Mouse (Mus musculus) thymus, postnatal 0 days (tissue): ENCODE data around the gene Hist1h4f. TPM values are rescaled to one million over a fixed set of nuclear protein-coding genes. Genes with fewer than 3 reads are reported as not detected.

Source experiments
- DNase-seq: peaks from one replicate; pipeline ENCODE4 v3.0.0-alpha.2; 2015; ENCODE audit warnings: low spot score
- microRNA-seq: library from miRNA; unstranded; fragments of <30 nt; microRNA quantifications from one replicate; pipeline ENCODE4, GENCODE M21; 2016; ENCODE audit warnings: borderline number of aligned reads
- polyA plus RNA-seq: library from polyadenylated mRNA; unstranded; fragments of >200 nt; fragmentation: Nextera tagmentation; extraction: Ambion mirVana; gene quantifications from 2 replicates; pipeline ENCODE4 v1.2.1, GENCODE M21; 2015

Gene Hist1h4f
- polyA plus RNA-seq, 1 experiment from 2014 or later = 17.7 TPM

- DNase-seq = peak; percentile 90
Measured at GRCm38 (mm10) chr13:23516822-23517602, 34.4 kb downstream of the Hist1h4f start.

GRCm38 (mm10) chr13:23515826-23516620 is 35.4 kb downstream of the Hist1h4f start:
- peak; percentile 3 for DNase-seq

- no peak for DNase-seq
Measured at GRCm38 (mm10) chr13:23515281-23515680, 36.2 kb downstream of the Hist1h4f start.

GRCm38 (mm10) chr13:23513517-23513916 is 37.9 kb downstream of the Hist1h4f start:
- DNase-seq = no peak

GRCm38 (mm10) chr13:23510127-23510526 is 41.3 kb downstream of the Hist1h4f start:
- DNase-seq = no peak

GRCm38 (mm10) chr13:23506819-23507515 is 44.5 kb downstream of the Hist1h4f start:
- DNase-seq = no peak

- DNase-seq = peak; percentile 85
Measured at GRCm38 (mm10) chr13:23506351-23506750, 45.1 kb downstream of the Hist1h4f start.

- peak; percentile 43 for DNase-seq
Measured at GRCm38 (mm10) chr13:23505662-23506345, 45.6 kb downstream of the Hist1h4f start.

GRCm38 (mm10) chr13:23503797-23504196 is 47.7 kb downstream of the Hist1h4f start:
- DNase-seq = peak; percentile 82

- DNase-seq = no peak
Measured at GRCm38 (mm10) chr13:23502916-23503315, 48.5 kb downstream of the Hist1h4f start.

- DNase-seq = no peak
Measured at GRCm38 (mm10) chr13:23502031-23502567, 49.3 kb downstream of the Hist1h4f start.

- no peak for DNase-seq
Measured at GRCm38 (mm10) chr13:23501511-23501910, 49.9 kb downstream of the Hist1h4f start.

Small RNAs within 50 kb of the gene (microRNA-seq; reads per million reads assigned to microRNA genes)
- gene Gm44297 (not detected), gene Gm44359 (not detected), gene Gm44394 (not detected), gene n-TStga1 (1.2 reads per million)

Other genes with a start within 250 kb of the Hist1h4f start
- gene Zfp322a, start 182.4 kb downstream of the Hist1h4f start, polyA plus RNA-seq = 33.0 and 34.5 TPM in 2 replicates
- gene Abt1, start 127.8 kb downstream of the Hist1h4f start, polyA plus RNA-seq = 13.8 and 15.1 TPM in 2 replicates
- gene Btn1a1, start 85.7 kb downstream of the Hist1h4f start, polyA plus RNA-seq = 0.17 and 0.27 TPM in 2 replicates
- 0.65 and 0.85 TPM in 2 replicates for gene Btn2a2, start 62.8 kb downstream of the Hist1h4f start, polyA plus RNA-seq
- 24.2 and 31.5 TPM in 2 replicates for gene Hist1h4h, start 20.6 kb downstream of the Hist1h4f start, polyA plus RNA-seq
- 32.3 and 49.5 TPM in 2 replicates for gene Hist1h2af, start 17.7 kb downstream of the Hist1h4f start, polyA plus RNA-seq
- gene Hist1h3g, start 16.2 kb downstream of the Hist1h4f start, polyA plus RNA-seq = 27.6 and 43.7 TPM in 2 replicates
- 1.6 and 1.9 TPM in 2 replicates for gene Hist1h2bh, start 8.3 kb downstream of the Hist1h4f start, polyA plus RNA-seq
- gene Hist1h3f, start 7.6 kb downstream of the Hist1h4f start, polyA plus RNA-seq = 4.8 and 9.0 TPM in 2 replicates
- 1.1 and 1.3 TPM in 2 replicates for gene Hist1h1d, start 1.6 kb upstream of the Hist1h4f start, polyA plus RNA-seq
- 16.5 and 20.8 TPM in 2 replicates for gene Hist1h3e, start 10.7 kb upstream of the Hist1h4f start, polyA plus RNA-seq
- 198 and 214 TPM in 2 replicates for gene Hist1h2ae, start 19.6 kb upstream of the Hist1h4f start, polyA plus RNA-seq
- 32.3 and 46.0 TPM in 2 replicates for gene Hist1h2bg, start 19.7 kb upstream of the Hist1h4f start, polyA plus RNA-seq
- 22.7 and 39.0 TPM in 2 replicates for gene Hist1h2bf, start 22.5 kb upstream of the Hist1h4f start, polyA plus RNA-seq
- 7.2 and 11.3 TPM in 2 replicates for gene Hist1h2ad, start 22.7 kb upstream of the Hist1h4f start, polyA plus RNA-seq
- gene Hist1h3d, start 24.1 kb upstream of the Hist1h4f start, polyA plus RNA-seq = 9.4 and 13.3 TPM in 2 replicates
- gene Hist1h4d, start 29.9 kb upstream of the Hist1h4f start, polyA plus RNA-seq = 273 and 292 TPM in 2 replicates
- 1.5 and 2.5 TPM in 2 replicates for gene Hist1h2be, start 69.5 kb upstream of the Hist1h4f start, polyA plus RNA-seq
- 33.4 and 35.1 TPM in 2 replicates for gene Hist1h1e, start 70.9 kb upstream of the Hist1h4f start, polyA plus RNA-seq
- 1.6 and 2.0 TPM in 2 replicates for gene Hist1h2ac, start 132.3 kb upstream of the Hist1h4f start, polyA plus RNA-seq
- gene Hist1h2bc, start 132.6 kb upstream of the Hist1h4f start, polyA plus RNA-seq = 61.5 and 62.8 TPM in 2 replicates
- gene Hist1h1t, start 144.2 kb upstream of the Hist1h4f start, polyA plus RNA-seq = not detected in 2 replicates
- 22.4 and 29.5 TPM in 2 replicates for gene Hist1h4c, start 146.8 kb upstream of the Hist1h4f start, polyA plus RNA-seq
- 9.4 and 9.7 TPM in 2 replicates for gene Hfe, start 159.2 kb upstream of the Hist1h4f start, polyA plus RNA-seq
- 37.5 and 44.7 TPM in 2 replicates for gene Hist1h1c, start 187.2 kb upstream of the Hist1h4f start, polyA plus RNA-seq
- gene Hist1h3c, start 194.0 kb upstream of the Hist1h4f start, polyA plus RNA-seq = 32.0 and 33.1 TPM in 2 replicates
- 10.8 and 12.6 TPM in 2 replicates for gene Hist1h2bb, start 195.1 kb upstream of the Hist1h4f start, polyA plus RNA-seq
- 144 and 155 TPM in 2 replicates for gene Hist1h2ab, start 199.5 kb upstream of the Hist1h4f start, polyA plus RNA-seq
- 45.8 and 78.0 TPM in 2 replicates for gene Hist1h3b, start 200.6 kb upstream of the Hist1h4f start, polyA plus RNA-seq
- 15.5 and 15.6 TPM in 2 replicates for gene Hist1h4b, start 205.4 kb upstream of the Hist1h4f start, polyA plus RNA-seq
- 1.4 and 3.5 TPM in 2 replicates for gene Hist1h4a, start 209.6 kb upstream of the Hist1h4f start, polyA plus RNA-seq
- gene Hist1h3a, start 210.7 kb upstream of the Hist1h4f start, polyA plus RNA-seq = 42.0 and 56.6 TPM in 2 replicates
- 15.8 and 27.4 TPM in 2 replicates for gene Hist1h1a, start 212.0 kb upstream of the Hist1h4f start, polyA plus RNA-seq
- gene Trim38, start 218.3 kb upstream of the Hist1h4f start, polyA plus RNA-seq = not detected in 2 replicates